Mouse (Mus musculus): ENCODE data around the gene Sf3a2.
"Not testable (repeated sequence)": the region's sequence is repeated elsewhere in the genome, so short reads cannot be mapped to it uniquely, and the experiment has no call there.

Sf3a2 gene

GRCm38 (mm10) chr10:80824827-80825226 is 26.8 kb downstream of the Sf3a2 start:
- no peak for DNase-seq (ENCODE audit: low spot score)

GRCm38 (mm10) chr10:80826151-80827062 is 28.4 kb downstream of the Sf3a2 start, which contains the start of gene Oaz1:
Oaz1 (plus strand) TSS chr10:80826656.
- peak; percentile 100 for DNase-seq (ENCODE audit: low spot score)

DNA sequence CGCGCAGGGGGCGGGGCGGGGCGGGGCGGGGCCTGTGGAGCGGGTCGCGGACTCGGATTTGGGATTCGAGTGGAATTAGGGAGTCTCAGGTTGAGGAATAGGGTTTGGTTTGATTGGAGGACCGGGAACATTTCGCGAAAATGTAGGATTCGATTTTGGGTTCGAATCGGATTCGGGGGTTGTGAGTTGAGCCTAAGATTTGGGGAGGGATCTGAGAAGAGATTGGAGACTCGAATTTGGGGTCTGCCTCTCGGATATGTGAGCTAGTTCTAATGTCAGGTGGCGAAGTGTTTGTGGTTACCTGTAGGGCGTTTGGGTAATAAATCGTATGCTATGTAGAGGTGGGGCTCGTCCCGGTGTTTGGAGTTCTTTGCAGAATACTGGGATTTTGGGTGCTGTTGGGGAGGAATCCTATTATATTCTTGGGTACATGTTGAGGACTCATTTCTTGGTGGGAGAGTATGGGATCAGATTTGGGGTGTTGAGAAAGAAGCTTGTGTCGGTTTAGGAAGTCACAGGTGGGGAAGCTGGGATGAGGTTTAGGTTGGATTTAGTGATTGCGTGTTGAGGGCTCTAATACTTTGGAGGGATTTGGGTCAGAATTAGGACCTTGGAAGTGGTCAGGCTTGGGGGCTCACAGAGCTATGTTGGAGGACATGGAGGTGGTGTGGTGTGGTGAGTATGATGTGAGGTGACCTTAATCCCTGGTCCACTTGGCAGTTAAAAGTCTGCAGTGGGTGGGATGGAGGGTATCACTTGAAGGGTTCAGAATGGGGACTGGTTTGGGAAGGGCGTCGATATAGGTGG is 29.3 kb downstream of the Sf3a2 start:
- DNase-seq (ENCODE audit: low spot score): no peak

GRCm38 (mm10) chr10:80827870-80828420 is 29.9 kb downstream of the Sf3a2 start:
- no peak for DNase-seq (ENCODE audit: low spot score)

DNA sequence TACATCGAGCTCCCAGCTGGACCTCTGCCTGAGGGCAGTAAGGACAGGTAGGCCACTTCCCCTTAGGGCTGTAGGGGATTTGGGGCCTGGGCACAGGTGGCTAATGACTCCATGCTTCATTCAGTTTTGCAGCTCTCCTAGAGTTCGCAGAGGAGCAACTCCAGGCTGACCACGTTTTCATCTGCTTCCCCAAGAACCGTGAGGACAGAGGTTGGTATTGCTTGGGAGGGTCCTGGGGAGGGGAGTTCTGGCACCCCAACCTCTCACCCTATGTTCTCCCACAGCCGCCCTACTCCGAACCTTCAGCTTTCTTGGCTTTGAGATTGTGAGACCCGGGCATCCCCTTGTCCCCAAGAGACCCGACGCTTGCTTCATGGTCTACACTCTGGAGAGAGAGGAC is 30.6 kb downstream of the Sf3a2 start:
- not testable (repeated sequence) for DNase-seq (ENCODE audit: low spot score)

DNA sequence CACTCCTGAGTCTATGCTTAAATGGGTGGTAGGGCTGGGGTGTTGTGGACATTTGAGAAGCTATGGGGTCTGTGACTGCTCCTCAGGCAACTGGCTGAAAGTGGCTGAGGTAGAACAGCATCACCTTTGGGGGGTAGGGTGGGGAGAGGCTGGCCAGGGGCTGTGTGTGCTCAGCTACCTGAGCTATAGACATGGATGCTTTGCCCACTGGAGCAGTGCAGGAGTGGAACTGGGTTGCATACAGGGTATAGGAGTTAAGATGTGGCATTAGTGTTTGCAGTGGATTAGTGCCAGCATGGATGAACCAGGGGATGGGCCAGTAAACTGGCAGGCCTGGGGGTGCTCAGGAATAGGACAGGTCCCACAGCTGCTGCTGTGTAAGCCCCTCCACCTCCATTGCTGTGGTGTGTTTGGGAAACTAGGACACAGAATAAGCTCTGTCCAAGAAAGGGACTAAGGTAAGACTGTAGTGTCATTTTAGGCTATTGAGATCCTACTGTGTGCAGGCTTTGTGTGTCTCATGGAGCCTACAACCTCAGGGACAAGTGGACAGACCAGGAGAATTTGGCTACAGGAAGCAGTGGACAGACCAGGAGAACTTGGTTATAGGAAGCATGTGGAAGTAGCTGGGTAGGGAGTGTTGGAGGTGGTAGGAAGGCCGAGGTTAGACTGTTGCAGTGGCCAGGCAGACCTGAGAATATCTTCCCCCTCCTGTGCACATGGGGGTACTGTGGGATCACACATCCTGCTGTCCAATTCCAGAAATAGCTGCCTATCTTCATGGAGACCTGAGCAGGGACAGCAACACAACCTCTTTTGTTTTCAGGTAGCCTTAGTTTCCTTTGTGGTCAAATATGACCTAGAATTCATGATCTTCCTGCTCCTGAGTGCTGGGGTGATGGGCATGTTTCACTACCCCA is 31.6 kb downstream of the Sf3a2 start:
- DNase-seq (ENCODE audit: low spot score): no peak

DNA sequence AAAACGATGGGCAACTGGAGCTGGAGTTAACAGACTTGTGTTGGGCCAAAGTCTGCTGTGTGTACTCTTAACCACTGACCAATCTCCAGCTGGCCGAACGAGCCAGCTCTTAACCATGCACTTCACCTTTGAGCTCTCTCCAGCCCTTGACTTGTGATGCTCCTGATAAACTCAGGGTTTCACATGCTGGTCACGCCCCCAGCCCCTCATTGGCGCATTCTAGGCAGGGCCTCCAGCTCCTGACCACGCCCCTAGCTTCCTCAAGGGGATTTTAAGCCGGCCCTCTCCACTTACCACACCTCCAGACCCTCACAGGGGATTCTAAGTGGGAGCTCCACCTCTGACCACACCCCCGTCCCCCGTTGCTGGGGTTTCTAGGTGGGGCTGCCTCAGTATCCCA is 33.1 kb downstream of the Sf3a2 start:
- peak; percentile 93 for DNase-seq (ENCODE audit: low spot score)

DNA sequence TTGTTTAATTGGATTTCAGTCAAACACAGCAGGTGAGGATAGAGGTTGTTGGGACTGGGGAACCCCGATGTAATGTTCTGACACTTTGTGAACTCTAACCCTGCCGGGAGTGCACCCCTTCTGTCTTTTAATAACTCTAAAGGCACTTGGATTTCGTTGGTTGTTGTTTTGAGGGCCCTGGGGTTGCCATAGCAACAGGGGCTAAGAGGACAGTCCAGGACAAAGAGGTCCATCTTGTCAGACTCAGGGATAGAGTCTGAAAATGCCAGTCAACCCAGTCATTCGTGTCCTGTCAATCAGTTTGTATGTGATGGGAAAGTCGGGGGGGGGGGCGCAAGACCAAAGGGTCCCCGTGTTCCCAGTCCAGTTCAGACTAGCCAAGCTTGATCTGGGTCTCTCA is 34.8 kb downstream of the Sf3a2 start:
- DNase-seq (ENCODE audit: low spot score): no peak

- DNase-seq (ENCODE audit: low spot score): no peak
Observed at GRCm38 (mm10) chr10:80835617-80836016, 37.6 kb downstream of the Sf3a2 start.

DNA sequence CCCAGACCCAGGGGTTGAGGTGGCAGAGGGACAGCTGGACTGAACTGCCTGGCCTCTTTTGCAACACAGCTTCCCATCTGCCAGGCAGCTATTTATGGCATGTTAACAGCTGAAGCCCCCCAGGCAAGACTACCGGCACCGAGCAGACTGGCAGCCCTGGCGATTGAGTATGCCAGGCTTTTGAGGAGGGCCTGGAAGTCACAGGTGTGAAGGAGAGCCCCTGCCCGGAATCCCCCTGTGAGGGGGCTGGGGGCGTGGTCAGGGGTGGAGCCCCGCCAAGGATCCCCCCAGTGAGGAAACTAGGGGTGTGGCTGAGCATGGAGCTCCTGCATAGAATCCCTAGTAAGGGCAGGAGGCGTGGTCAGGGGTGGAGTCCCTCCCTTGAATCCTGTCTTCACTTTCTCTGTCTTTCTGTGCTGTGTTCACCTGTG is 39.0 kb downstream of the Sf3a2 start:
- DNase-seq (ENCODE audit: low spot score): no peak

- no peak for DNase-seq (ENCODE audit: low spot score)
Observed at GRCm38 (mm10) chr10:80837827-80838226, 39.8 kb downstream of the Sf3a2 start.

- DNase-seq (ENCODE audit: low spot score): no peak
Observed at GRCm38 (mm10) chr10:80838346-80838912, 40.4 kb downstream of the Sf3a2 start.

DNA sequence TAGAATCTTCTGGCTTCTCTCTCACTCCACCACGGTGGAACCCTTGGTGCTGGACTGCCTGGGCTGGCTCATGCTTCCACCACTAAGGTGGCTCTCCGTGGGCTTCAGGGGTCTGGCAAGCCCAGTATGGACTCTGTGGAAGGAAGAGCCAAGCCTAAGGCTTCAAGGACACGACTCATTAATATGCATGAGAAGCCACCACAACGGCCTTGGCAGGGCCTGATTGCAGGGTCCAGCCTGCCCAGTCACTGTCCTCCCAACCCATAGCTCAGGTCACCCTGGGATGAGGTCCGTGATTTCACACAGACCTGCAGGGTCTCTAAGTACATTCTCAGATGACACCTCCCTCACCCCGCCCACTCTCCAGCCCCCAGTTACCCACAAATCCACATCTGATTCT is 41.9 kb downstream of the Sf3a2 start:
- DNase-seq (ENCODE audit: low spot score): no peak

DNA sequence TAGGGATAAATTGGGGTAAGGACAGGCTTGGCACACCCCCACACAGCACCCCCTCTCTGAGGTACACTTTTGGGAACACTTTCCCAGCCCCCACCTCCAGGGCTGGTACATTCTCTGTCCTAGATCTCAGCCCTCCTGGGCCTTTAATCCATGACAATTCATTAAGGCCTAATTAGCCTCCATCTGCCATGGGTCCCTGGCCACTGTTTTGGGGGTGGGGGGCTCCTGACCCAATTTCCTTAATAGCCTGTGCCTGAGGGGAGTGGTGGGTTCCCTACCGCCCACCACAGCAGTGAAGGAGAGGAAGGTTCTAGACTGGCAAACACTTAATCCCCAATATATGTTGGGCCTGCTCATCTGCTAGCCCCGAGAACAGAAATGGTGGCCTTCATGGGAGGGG is 43.7 kb downstream of the Sf3a2 start:
- no peak for DNase-seq (ENCODE audit: low spot score)

DNA sequence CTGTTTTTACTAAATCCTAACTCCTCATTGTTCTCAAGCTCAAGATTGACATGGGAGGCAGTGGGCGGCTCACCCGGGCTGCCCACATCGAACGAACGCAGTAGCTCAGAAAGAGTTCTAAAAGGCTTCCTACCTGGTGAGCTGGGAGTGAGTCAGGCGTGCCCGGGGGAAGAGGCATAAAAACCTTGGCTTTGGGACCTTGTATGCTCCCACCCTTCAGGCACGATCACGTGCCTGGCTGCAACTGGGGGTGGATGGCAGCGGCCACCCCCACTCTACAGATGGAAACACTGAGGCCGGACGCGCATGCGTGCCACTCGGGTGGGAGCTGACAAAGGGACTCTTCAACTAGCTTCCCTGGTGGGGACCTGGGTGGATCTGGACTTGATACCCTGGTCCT is 44.3 kb downstream of the Sf3a2 start:
- no peak for DNase-seq (ENCODE audit: low spot score)

- no peak for DNase-seq (ENCODE audit: low spot score)
Observed at GRCm38 (mm10) chr10:80843087-80843930, 45.3 kb downstream of the Sf3a2 start.

GRCm38 (mm10) chr10:80843931-80844547 is 46.0 kb downstream of the Sf3a2 start, which contains the start of gene Lingo3:
Lingo3 (minus strand) TSS chr10:80844039.
- peak; percentile 40 for DNase-seq (ENCODE audit: low spot score)

DNA sequence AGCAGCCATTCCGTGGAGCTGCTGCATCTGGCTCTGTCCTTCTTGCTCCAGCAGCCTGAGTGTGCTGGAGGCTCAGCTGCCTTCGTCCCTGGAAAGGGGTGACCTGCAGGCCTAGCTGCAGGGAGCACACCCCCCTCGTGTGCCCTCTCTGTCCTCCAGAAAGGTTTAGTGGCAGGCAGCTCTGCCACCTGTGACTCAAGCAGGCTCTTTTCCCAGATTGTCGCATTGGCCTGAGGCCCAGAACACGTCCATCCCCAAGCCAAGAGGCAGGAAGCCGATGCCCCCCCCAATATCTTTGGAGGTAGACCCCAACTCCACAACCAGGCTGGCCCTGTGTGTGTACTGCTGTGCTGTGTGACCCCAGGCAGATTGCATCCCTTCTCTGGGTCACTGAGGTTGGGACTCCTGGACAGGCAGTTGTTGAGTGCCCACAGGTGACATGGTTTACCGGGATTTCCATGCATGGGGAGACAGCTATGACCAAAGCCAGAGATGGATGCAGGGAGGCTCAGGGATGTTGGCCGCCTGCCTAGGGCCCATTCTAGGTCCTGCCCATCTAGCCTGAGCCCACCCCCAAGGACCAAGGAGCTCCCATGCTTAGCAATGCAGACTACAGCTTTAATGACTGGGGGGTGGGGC is 47.2 kb downstream of the Sf3a2 start:
- DNase-seq (ENCODE audit: low spot score): no peak

DNA sequence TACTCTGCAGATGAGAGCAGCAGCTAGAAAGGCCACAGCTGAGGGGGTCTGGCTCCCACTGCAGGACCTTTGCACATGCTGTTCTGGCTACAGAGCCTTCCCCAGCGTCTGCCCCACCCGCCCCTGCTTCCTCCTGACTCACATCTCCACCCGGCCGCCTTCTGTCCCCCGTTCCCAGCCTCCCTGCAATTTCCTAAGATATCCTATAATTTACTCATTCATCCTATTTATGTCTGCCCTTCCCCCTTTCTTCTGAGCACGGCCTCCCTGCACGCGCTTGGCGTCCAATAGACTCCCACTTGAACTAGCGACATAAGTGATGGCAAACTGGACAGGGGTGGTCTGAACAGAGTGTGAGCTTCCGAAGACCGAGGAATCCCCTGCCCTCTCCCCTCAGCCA is 47.7 kb downstream of the Sf3a2 start:
- no peak for DNase-seq (ENCODE audit: low spot score)
